Mouse (Mus musculus) kidney, adult 18-20 months (tissue): Measurements from ENCODE around the gene Cdc42bpg.
A peak's percentile ranks its signal among the peaks of the same experiment; 100 is the strongest.
"Not testable (repeated sequence)": the region's sequence is repeated elsewhere in the genome, so short reads cannot be mapped to it uniquely, and the experiment has no call there.

Experiments used
- DNase-seq: peaks from one replicate; pipeline ENCODE4 v3.0.0; 2021

Cdc42bpg gene

GRCm38 (mm10) chr19:6277661-6278438, 28.4 kb upstream of the Cdc42bpg start:
- peak; percentile 85 for DNase-seq

DNA sequence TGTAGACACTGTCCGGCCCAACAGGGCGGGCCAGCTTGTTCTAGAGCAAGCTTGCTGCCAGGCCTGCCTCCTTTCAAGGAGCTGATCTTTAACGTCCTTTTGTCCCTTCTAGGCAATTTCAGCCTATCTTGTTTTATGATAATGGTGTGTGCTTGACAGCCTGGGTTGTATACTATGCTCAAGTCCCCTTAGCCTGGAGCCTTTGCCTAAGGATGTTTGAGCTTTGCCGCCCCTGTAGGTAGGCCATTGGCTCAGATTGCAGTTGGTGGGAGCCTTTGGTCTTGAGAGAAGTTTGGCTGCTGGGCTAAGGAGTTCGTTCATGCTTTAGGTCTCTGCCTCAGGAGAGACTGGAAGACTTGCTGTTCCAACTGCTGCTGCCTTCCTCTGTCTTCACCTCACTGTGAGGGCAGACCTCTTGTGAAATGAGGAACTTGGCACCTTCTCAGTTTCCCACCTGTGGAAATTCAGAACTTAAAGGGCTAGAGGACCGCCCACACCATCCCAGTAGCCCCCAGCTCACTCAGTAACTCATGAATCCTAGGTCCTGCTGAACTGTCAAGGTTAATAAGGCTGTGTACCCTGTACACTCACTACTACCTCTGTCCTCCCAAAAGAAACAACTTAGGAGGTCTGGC, 27.7 kb upstream of the Cdc42bpg start:
- no peak for DNase-seq

DNA sequence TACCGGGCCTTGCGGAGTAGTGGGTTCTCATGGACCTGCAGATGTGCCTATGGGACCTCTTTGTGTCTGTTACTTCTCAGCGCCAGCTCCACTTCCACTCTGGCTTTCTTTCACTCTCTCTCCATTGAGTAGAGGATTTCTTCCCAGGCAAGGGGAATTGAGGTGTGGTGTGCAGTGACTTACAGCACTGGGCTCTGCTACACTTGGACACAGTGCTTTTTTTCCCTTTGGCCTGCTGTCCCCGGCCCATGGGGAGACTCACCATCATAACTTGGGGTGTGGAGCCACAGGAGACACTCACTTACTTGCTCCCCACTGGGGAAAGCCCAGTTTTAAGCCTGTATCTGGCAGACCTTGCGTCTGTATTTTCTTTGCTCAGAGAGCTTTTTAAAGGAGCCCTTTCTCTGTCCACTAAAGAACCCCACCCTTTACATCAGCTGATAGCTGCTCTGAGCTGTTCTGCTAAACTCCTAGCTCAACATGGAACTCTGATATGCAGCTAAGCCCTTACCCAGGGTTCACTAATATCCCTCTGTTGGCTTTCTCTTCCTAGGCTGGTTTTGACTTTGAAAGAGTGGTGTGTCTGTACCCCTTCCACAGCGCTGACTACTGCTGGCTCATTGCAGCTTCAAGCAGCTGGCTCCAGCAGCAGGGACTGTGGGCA, 26.6 kb upstream of the Cdc42bpg start:
- no peak for DNase-seq

- DNase-seq = no peak
Observed at GRCm38 (mm10) chr19:6280554-6280953, 25.7 kb upstream of the Cdc42bpg start.

DNA sequence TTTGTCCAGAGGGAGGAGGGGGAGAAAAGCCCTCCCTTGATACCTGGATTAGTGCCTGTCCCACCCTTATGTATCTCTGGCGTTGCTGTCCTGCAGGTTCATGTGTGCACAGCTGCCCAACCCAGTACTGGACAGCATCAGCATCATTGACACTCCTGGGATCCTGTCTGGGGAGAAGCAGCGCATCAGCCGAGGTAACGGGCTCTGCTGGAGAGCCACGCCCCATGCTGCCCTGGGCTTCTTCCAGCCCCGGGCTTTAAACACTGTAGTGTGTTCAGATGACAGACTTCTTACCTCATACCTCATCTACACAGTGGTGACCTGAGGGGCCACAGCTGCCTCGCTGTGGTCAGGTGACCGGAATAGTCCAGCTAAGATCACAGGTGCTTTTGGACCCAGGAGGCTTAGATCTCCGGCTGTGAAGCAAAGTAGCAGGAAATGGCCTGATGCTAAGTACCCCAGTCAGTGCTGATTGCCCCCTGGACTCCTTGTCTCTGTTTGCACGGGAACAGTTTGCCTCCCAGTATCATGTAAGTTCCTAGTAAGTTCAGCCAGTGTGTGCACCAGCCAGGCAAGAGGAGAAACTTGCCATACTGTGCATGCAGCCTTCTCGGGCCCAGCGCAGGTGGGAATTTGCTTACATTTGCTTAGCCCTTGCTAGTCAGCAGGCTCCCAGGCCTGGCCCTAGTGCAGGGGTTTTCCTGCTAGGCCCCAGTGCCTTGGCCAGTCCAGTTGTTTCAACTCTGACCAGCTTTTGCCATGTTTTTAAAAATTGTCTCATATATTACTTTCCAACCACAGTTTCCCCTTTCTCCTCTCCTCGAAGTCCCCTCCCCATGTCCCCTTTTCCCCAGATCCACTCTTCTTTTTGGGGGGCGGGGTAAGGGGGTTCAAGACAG, 24.9 kb upstream of the Cdc42bpg start:
- DNase-seq = no peak

DNA sequence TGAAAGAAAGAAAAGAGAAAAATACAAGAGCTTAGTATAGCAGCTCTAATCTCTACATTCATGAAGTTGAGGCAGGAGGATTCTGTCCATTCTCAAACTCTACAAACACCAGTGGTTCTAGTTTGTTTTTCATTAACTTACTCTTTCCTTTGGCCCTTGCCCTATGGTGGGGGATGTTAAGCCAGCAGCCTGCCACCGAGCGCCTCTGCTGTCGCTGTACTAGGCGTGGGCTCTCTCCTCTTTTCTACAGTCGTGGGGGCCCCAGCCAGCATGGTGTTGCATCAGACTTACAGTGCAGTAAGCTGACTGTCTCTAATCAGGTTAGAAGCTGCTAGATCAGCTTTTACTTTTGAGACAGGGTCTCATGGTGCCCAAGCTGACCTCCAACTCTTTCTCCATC, 23.3 kb upstream of the Cdc42bpg start:
- no peak for DNase-seq

- no peak for DNase-seq
Observed at GRCm38 (mm10) chr19:6284502-6284901, 21.8 kb upstream of the Cdc42bpg start.

DNA sequence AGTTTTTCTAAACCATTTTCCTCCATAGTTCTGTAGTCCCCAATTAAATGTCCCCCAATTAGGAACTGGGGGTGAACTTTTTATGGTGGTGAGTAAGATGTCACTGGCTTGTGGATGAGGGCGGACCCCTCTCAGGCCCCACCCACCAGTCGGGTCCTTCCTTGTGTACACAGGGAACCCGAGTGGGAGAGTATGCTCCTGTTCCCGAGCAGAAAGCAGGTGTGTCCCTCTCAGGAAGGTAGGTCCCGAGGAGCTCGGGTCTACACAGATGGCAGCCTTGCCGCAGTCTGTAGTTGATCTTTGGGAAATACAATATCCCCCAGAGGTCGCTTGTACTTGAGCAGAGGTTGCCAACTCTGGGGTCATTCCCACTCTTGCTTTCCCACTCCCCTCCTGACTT, 21.0 kb upstream of the Cdc42bpg start:
- DNase-seq = no peak

DNA sequence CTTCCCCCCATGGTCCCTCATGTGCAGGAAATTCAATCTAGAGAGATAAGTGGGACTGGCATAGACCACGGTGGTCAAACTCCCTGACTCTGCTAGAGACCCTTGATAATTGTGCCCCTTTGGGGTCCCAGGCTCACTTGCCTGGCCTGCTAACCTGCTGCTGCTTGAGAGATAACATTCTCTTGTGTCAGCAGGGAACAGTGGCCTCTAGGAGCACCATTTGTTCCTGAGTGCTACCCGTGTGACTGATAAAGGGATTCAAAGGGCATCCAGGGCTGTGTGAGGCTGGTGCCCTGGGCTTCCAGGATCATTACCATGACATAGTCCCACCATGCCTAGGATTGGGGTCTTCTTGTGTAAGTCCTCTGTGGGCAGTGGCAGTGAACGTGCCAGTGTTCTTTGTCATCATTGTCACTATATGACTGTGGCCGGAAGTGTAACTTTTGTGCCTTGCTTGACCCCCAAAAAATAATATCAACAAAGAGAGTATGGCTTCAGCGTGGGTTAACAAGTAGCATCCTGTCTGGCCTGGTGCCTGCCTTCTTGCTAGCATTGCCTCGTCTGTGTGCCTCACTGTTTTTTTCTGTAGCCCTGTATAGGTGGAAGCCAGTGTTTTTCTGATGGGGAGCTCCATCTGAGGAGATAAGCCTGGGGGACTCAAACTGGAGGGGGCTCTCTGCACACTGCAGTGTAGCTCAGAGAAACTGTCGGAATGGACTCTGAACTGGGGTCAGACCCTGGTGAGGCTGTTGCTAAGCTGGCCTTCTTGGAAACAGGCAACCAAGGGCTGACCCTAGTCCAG, 20.4 kb upstream of the Cdc42bpg start:
- DNase-seq = no peak

GRCm38 (mm10) chr19:6286434-6287401, 19.5 kb upstream of the Cdc42bpg start:
- peak; percentile 39 for DNase-seq

DNA sequence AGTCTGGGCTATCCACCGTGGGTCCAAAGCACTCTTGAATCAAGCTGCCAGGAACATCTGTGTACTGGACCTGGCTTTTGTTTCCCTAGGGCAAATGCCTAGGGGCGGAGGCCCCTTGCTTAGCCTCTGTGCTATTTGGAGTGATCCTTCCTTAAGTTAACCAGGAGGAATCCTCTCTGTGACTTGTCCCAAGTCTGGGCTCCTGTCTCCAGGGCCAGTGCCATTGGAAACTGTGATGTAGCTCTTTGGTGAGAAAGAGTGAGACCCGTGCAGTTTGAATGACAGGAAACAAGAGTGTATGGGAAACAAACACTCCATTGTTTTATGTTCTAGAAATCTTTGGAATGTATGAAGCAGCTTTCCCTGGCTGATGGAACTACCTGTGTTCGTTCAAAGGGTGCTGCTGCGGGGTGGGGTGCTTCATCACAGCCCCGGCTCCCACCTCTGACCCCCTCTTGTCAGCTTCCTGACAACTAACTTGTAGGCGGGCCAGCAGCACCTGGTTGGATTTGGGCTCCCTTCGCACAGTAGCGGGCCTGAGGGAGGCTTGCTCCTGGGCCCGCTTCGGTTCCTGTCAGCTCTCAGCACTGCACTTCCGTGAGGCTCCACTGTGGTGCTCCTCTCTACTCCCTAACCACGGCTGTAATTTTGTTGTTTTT, 17.9 kb upstream of the Cdc42bpg start:
- DNase-seq = no peak

DNA sequence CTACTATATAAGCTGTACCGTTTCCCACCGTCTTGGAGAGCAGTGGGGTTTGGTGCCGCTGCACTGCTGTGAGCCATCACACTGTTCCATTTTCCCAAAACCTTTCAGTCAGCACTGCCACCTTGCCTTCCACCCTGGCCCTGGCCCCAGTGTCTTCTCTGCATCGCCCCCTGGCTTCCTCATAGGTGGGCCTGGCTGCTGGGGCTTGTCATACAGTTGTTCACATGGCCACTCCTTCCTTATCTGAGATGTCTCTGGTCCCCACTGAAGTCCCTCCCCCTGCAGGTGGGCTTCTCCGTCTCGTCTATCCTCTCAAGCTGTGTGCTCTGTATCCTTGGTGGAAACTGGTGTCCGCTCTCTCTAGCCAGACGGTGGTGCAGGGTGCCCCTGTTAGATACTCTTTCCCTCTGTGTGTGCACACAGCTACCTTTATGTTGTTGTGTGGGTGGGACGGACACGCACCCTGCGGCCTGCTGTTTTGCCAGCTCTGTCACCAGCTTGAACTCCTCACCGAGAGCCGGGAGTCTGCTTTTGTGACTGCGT, 16.5 kb upstream of the Cdc42bpg start:
- DNase-seq = no peak

DNA sequence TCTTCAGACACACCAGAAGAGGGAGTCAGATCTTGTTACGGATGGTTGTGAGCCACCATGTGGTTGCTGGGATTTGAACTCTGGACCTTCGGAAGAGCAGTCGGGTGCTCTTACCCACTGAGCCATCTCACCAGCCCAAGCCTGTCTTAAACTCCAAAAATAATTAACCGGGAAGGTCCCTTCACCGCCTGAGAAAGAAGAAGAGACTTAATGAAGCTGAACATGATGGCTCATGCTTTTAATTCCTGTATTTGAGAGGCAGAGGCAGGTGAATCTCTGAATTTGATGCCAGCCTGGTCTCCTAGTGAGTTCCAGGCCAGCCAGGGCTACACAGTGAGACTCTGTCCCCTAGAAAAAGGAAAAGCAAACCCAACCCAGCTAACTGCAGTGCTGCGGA, 15.5 kb upstream of the Cdc42bpg start:
- not testable (repeated sequence) for DNase-seq

DNA sequence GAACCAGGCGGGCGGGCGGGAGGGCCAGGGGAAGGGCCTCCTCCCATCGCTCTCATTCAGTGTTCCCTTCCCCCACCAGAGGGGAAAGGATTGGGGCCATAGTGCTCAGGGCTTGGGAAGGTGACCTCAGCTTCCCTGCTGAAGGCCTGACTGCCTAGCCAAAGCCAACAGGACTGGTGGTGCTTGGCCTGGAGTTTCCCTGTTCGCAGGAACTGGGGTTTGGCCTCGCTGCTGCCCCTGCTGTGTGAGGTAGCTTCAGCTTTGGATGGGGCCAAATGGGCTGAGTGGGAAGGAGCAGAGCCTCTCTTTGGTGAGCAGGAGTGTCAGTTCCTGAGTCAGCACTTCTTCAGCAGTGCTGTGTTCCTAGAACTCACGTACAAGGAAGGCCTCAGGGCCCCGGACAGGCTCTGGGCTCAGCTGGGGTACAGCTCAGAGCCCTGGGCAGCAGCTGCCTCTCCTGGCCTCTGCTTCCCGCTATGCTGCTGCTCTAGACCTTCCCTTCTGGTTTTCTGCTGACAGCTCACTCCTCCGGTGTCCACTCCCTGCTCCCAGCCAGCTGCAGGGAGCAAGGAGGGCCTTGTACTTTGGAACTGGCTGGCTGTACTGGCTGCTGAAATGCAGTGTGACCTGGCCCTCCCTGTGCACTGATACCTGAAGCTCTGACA, 15.0 kb upstream of the Cdc42bpg start:
- peak; percentile 68 for DNase-seq

- no peak for DNase-seq
Observed at GRCm38 (mm10) chr19:6292262-6292661, 14.0 kb upstream of the Cdc42bpg start.

DNA sequence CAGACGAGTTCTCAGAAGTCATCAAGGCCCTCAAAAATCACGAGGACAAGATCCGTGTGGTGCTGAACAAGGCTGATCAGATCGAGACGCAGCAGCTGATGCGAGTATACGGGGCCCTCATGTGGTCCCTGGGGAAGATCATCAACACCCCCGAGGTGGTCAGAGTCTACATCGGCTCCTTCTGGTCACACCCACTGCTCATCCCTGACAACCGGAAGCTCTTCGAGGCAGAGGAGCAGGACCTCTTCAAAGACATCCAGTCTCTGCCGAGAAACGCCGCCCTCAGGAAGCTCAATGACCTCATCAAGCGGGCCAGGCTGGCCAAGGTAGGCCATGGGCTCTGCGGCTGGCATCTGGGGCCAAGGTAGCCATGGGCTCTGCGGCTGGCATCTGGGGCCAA, 12.0 kb upstream of the Cdc42bpg start:
- no peak for DNase-seq

DNA sequence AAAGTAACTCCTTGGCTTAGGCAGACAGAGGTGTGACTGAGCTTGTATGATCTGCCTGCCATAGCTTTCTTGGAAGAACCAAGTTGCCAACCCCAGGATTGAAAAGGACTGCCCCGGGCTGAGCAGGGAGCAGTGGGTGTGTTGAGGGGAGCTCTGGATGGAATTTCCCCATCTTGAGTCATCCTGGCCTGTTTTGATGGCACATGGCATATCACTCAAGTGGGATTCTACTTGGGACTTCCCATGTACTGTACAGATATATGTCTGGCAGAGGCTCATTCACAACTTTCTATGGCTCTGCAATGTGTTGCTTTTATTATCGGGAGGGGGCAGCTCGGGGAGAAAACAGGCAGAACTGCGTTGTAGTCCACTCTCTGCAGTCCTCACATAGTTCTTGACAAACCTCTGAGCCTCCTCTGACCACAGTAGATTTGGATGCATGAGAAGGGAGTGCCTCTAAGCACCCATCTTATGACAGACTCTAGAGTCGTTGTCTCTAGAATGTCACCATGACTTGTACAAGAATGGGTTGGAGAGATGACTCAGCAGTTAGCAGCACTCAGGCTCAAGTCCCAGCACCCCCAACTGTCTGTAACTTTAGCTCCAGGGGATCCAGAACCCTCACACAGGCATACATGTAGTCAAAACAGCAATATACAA, 9.6 kb upstream of the Cdc42bpg start:
- DNase-seq = no peak

DNA sequence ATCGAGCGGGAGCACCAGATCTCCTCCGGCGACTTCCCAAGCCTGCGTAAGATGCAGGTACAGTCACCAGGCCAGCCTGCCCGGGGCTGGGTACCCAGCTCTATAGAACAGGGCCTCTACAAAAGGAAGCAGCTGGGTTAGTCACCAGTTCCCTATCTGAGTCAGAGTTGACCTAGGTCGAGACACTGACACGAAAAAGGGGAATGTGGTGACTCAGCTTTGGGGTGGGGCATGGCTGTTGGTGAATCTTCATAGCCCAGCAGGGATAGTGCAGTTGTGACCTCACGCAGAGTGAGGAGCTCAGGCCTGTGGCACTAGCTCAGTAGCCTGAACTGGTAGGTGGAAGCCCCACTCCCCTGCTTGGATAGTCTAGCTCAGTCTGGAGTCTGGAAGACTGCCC, 8.6 kb upstream of the Cdc42bpg start:
- peak; percentile 43 for DNase-seq

DNA sequence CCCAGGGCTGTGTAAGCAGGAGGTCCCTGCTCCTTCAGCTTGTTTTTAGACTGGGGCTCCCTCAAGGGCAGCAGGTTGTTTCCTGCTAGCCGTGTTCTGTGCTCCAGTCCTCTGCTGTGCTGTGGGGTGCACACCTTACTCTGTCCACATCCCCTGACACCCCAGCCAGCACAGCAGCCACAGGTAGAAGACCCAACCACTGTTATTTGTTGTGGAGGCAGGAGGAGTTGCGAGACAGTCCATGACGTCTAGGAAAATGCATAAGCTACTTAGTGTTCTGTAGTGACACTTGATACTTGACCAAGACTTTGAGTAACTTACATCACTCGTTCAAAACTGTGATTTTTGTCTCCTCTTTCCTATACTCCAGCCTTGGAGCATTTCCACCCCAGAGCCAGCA, 7.3 kb upstream of the Cdc42bpg start:
- no peak for DNase-seq
